Mouse (Mus musculus) brain, embryonic 18.5 days (tissue): Measurements from ENCODE around the gene Slc2a9.

Source experiments
- DNase-seq: peaks from one replicate; pipeline ENCODE4 v3.0.0-alpha.2; 2012; ENCODE audit warnings: low read depth, low spot score

The Slc2a9 gene

GRCm38 (mm10) chr5:38372369-38372768 is 130.6 kb downstream of the Slc2a9 start:
- peak; percentile 12 for DNase-seq

GRCm38 (mm10) chr5:38371308-38371707 is 131.6 kb downstream of the Slc2a9 start:
- DNase-seq, result no peak

GRCm38 (mm10) chr5:38366650-38367470 is 136.1 kb downstream of the Slc2a9 start:
- DNase-seq, result no peak

DNA sequence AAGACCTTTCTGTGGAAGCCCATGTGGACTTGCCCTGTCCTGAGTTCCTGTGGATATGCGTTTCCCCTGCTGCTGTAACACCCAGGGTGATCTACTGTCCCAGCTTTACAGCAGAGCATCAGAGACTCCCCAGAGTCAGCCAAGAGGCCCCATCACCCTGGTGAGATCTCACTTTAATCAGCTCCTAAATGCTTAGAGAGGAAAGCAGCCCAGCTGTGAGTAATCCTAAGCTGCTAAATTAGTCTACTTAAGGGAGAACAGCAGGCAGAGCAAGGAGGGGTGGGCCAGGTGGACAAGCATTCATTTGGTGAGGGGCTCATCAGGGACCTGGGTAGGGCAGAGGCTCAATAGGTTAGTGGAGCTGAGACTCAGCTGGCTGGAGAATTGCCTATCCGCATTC is 137.4 kb downstream of the Slc2a9 start:
- DNase-seq, result no peak

- no peak for DNase-seq
Measured at GRCm38 (mm10) chr5:38364396-38364795, 138.5 kb downstream of the Slc2a9 start.

DNA sequence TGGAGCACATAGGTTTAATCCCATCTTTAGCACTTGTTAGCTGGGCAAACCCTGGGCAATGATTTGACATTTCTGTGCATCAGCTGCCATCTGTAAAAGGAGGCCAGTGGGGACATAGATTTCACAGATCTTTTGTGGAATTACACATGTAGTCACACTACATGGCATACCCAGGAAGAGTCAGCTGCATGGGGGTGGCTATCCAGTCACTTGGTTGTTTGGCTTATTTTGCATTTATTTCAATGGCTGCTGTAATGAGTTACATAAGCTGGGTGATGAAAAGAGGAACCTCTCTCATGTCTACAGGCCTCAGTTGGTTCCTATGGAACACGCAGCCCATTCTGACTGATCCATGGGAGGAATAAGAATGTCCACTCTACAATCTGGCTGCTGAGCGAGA is 143.2 kb downstream of the Slc2a9 start:
- DNase-seq, result no peak

- DNase-seq, result no peak
Measured at GRCm38 (mm10) chr5:38356927-38357326, 146.0 kb downstream of the Slc2a9 start.

- no peak for DNase-seq
Measured at GRCm38 (mm10) chr5:38350351-38350929, 152.5 kb downstream of the Slc2a9 start.

DNA sequence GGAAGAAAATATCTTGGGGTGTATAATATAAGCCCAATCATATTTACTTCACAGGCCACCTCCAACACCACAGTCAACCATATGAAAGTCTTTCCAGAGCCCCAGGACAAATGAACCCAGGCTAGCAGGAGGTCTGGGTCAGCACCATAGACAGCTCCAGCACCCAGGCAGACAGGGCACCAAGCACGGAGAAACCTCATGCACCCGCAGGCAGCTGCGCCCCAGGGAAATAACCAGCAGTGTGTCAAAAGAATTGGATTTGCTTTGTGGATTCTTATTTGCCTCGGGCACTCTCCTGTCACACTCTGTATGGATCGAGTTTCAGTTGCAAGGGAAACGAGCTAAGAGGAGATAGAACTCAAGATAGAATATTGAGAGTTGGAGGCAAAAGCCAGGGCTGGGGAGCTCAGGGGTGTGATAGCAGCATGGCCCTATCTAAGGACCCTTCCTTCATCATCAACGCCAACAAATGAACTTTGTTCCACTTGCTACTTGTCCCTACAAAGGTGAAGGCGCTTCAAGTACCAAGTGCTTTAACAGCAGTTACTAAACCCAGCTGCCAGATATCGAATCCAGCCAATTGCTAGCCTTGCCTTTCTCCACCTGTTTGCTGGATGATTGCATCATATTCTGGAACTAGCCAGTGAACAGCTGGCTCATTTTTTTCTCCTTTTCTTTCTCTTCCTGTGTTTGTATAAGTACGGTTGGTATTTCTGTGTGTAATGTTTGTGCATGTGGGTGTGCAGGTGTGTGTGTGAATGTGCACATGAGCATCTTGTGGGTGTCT is 156.1 kb downstream of the Slc2a9 start:
- DNase-seq, result no peak

GRCm38 (mm10) chr5:38343101-38343500 is 159.8 kb downstream of the Slc2a9 start:
- DNase-seq, result no peak

DNA sequence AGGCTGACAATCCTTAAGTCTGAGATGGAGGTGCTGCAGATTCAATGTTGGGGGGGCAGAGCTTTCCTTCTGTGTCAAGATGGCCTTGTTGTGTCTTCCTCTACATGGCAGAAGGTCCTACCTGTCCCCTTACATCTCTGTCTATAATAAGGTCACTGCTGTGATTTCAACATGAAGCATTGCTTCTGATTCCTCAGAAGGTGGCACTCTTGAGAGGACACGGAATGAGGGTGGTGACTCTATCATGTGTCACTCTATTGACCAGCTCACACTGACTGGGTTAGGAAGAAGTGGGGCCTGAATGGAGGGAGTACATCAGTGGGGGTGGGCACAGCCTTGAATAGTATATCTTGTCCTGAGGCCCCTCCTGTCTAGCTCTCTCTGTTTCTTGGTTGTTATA is 168.4 kb downstream of the Slc2a9 start:
- no peak for DNase-seq

DNA sequence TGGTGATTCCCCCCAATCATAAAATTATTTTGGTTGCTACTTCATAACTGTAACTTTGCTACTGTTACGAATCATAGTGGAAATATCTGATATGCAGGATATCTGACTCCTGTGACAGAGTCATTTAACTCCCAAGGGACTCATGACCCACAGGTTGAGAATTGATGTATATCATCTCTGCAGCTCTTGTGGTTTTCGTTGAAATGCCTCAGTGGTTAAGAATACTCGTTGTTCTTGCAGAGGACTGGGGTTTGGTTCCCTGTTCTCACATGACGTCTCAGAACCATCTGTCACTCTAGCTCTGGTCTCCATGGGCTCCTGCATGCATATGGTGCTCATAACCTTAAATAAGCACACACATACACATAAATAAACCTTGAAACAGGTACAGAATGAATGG is 169.6 kb downstream of the Slc2a9 start:
- DNase-seq, result no peak

GRCm38 (mm10) chr5:38318966-38319786 is 183.8 kb downstream of the Slc2a9 start, which contains the start of gene Drd5:
Gene Drd5 (plus strand): TSS chr5:38319367.
- DNase-seq, result no peak

DNA sequence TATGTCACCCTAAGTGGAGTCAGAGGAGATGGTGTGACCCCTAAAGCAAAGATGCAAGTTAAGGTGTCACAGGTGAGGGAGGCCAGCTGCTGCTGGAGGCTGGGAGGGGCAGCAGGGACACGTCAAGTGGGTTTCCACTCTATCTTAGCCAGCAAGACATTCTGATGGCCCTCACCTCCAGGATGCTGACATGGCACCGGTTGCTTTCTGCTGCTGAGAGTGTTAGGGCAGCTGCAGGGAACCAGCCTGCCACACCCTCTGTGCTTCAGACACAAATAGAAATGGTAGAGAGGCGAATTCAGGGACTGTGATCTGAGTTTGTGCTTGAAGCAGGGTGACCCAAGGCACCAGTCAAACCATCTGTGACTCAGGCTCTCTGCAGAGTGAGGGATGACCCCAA is 193.1 kb downstream of the Slc2a9 start:
- no peak for DNase-seq

- DNase-seq, result no peak
Measured at GRCm38 (mm10) chr5:38308873-38309272, 194.1 kb downstream of the Slc2a9 start.

- DNase-seq, result peak; percentile 61
Measured at GRCm38 (mm10) chr5:38307255-38308101, 195.5 kb downstream of the Slc2a9 start.

DNA sequence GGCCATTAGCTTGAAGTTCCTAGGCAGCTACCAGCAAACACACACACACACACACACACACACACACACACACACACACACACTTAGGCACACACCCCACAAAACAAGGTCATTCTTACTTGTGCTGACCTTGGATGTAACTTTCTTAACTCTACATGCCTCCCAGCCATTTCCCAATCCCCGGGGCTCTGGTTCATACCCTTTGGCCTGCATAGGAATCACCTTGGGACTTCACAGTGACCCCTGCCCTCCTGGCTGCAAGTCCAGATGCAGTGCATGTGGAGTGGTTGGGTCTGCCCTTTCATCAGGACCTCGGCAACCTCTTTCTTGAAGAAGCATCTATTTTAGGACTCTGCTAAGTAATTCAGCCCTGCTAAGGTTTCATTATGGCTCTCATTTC is 197.7 kb downstream of the Slc2a9 start:
- no peak for DNase-seq

- no peak for DNase-seq
Measured at GRCm38 (mm10) chr5:38302651-38303050, 200.3 kb downstream of the Slc2a9 start.

DNA sequence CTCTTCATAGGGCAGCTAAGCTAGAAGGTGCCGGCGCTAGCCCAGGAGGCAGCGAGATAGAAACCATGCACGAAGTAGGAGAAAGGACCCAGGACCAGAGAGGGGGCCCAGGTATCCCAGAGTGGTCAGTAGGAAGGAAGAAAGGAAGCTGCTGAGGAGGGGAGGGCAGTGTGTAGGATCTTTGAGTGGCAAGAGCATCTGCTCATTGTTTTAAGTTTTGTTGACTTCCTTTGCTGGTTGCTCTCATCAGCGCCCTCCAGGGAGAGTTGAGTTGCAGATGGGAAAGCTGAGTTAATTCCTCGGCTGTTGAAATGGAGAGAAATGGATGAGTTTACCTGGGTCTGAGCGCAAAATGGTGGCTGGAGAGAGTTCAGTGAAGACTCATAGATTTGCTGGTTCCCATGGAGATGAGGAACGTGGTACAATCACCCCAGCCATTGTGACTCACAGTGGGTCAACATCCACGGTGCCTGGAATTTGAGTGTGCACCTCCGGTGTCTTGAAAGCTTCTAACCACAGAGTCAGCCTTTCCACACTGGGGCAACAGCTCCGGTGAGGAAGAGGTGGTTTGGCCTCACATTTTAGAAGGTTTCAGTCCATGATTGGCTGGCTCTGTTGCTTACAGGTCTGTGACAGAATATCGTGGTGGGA is 201.1 kb downstream of the Slc2a9 start:
- no peak for DNase-seq
